Mouse (Mus musculus) liver (tissue): ENCODE measurements at regions not wholly inside any gene's neighbourhood (a gene's known extent, or its start where the extent isn't known, plus 50 kb on each side); places are given as distances from the start of the nearest gene placed in this dataset.

Experiments
- DNase-seq: peaks from one replicate; pipeline ENCODE4 v3.0.0-alpha.2; 2020; ENCODE audit warnings: mixed read lengths

GRCm38 (mm10) chr6:101556096-101556495, 178.4 kb upstream of the Pdzrn3 start:
- no peak for DNase-seq

DNA sequence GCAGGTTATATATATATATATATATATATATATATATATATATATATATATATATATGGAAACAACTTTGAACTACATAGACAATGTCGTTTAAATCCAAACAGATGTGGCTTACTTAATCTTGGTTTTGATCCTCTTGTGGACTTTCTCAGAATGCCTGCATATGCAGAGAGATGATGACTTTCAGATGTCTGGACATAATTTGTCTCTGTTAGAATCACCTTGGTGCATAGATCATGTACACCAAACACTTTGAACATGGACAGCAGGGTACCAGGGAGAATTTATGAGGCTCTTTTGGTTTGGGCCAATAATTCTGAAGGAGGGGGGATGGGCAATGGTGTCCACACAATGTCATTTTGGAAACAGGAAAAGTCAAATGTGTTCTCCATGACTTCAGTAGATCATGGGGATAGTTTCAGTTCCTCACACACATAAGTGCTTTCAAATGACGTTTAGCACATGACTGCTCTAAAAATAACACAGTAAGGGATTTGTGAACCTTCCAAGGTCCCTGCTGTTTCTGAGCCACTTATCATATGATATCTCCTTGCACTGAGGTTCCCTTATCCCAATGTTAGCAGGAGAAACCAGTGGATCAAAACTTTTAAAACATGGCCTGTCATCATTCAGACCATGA, 177.4 kb upstream of the Pdzrn3 start:
- DNase-seq = no peak

- DNase-seq = no peak
Measured at GRCm38 (mm10) chr6:101550501-101551268, 173.0 kb upstream of the Pdzrn3 start.

DNA sequence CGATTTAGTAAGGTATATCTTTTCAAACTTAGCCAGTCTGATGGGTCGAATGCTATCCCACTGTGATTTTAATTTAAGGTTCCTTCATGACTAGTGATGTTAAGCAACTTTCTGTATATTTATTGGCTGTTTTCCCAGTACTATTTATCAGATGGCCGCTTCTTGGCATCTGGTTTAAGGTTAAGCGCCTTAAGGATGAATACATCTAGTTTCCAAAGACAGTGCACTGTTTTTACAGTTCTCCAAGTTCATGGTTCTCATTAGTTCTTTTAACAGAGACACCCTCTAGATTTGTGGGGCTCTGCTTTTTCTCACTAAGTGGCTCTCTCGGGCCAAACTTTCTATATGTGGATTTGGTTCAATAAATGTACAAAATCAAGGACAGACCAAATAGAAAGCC, 159.9 kb upstream of the Pdzrn3 start:
- DNase-seq = no peak

DNA sequence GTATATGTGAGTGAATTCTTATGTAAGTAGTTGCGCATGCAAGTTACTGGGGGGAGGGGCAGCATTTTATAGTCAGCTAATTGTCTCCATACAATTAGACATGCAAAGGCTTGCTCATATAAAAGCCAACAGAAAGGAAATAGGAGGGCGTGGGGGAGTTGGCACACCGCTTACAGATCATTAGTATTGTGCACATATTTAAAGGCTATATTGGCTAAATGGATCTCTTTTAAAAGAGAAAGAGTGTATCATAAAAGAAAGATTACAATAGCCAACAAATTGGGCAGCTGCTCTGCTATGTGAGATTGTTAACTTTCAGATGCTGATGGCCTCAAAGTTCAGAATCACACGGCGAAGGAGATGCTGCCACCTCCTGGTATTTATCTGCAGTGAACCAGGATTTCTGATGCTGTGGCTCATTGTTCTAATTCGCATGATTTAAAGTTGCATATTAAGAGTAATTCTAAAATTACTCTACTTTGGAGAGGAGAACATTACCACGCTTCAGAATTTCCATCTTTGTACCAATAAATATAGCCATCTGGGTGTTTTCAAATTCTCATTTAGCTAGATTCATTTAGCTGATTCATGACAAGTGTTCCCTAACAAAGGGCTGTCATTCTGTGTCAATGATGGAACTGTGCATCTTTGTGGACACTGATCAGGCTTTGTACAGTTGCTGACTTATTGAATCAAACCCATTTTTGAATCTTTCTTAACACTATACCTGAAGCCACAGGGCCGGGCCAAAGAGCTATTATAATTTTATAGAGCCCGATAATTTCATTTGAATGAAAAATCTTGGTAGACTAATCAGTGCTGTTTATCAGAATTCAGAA, 156.7 kb upstream of the Pdzrn3 start:
- no peak for DNase-seq

DNA sequence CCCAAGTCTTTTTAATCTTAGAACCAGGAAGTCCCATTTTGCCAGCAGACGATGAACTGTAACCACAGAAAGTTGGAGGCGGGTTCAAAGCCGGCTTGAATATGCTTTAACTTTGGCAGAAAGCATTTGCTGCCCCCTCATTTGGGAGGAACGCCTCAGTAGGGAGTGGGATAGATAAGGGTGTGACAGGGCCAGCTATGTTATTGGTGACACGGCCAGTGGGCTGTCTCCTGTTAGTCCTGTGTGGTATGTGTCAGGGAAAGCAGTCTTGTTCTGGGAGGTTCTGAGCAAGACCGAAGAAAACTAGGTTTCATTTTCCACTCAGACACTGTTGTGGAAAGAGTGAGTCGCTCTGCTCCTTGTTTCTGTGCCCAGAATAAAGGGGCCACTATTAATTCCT, 154.7 kb upstream of the Pdzrn3 start:
- DNase-seq = no peak

- no peak for DNase-seq
Measured at GRCm38 (mm10) chr6:101531914-101532313, 154.2 kb upstream of the Pdzrn3 start.

DNA sequence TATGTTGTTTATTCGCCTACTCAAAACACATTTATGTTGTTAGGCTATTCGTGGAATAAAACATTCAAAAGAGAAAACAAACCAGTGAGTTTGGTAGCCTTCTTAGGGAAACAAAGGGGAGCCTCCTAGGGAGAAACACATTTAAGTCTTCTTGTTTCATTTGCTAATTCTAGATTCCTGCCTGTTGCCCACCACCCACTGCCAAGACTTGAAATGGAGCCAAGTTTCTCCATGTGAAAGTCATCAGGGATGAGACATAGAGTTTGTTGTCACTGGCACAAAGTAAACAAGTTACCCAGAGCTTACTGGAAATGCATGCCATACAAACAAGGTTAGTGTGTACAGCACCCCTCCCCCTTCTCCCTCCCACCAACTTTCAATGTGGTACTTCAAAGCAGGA, 147.4 kb upstream of the Pdzrn3 start:
- DNase-seq = no peak

GRCm38 (mm10) chr6:101521316-101521715, 143.6 kb upstream of the Pdzrn3 start:
- no peak for DNase-seq

DNA sequence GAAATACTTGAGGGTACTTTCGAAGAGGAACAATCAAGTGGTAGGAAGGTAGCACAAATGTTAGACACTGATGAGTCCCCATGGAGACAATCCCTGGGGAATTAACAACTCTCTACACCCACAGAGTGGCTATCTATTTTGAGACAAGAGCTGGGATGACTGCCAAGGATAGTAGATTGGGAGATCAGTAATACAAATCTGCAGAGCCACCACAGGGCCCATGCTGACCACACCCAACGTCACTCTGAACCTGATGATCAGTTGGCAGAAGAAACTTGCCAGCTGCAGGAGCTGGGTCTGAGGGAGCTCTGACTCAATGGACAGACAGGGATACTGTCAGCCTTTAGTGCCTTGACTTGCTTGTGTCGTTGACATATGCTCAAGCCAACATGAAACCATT, 143.1 kb upstream of the Pdzrn3 start:
- no peak for DNase-seq

- DNase-seq = peak; percentile 19
Measured at GRCm38 (mm10) chr6:101518904-101519701, 141.4 kb upstream of the Pdzrn3 start.

GRCm38 (mm10) chr6:101517584-101517983, 139.9 kb upstream of the Pdzrn3 start:
- no peak for DNase-seq

- no peak for DNase-seq
Measured at GRCm38 (mm10) chr6:101513696-101514095, 136.0 kb upstream of the Pdzrn3 start.

GRCm38 (mm10) chr6:101502149-101502548, 124.5 kb upstream of the Pdzrn3 start:
- DNase-seq = no peak

GRCm38 (mm10) chr6:101501716-101502115, 124.0 kb upstream of the Pdzrn3 start:
- DNase-seq = no peak

GRCm38 (mm10) chr6:101500202-101500601, 122.5 kb upstream of the Pdzrn3 start:
- no peak for DNase-seq

DNA sequence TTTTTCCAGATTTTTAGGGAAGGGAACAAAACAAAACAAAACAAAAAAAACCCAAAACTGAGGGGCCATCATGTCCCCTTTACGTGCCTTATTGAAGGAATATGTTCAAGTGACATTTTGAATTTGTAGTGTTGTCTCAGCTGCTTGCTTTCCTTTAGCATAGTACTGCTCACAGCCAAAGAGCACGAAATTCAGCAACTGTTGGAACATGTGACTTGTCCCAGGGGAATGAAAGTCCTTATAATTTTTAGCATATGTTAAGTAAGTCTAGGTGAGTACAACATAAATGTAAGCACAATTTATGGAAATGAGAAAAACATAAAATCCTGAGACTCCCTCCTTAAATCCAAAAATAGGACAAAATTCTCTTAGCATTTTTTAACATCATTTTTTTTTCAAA, 110.8 kb upstream of the Pdzrn3 start:
- DNase-seq = no peak

DNA sequence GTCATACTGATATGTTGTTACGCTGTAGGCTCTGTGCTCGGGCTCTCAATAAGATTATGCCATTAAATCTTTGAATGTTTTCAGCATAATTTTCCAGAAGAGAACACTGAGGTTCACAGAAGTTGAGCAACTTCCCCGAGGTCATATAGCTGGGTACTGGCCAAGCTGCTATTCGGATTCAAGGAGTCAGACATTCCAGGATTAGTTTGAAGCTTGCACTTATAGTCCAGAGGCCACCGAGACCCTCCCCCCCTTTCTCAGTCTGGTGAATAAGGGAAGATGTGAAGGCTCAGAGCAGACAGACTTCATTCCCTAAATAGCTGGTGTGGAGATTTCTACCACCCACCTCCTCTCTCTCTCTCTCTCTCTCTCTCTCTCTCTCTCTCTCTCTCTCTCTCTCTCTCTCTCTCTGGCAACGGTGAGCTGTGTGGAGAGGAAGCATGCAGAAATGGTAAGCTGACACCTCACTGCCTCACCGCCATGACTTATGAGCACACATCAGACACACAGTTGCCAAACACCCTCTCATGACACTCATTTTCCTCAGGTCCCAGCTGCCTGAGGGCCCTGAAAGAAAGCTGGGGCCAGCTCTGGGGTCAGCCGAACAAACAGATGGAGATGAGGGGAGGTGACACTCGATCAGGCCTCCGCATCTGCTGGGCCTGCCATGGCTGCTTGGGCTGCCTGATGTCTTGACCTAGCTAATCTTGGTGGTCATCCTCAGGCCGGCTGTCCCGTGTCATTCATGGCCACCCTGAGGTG, 107.0 kb upstream of the Pdzrn3 start:
- DNase-seq = peak; percentile 10

- DNase-seq = no peak
Measured at GRCm38 (mm10) chr6:101482635-101483465, 105.2 kb upstream of the Pdzrn3 start.

DNA sequence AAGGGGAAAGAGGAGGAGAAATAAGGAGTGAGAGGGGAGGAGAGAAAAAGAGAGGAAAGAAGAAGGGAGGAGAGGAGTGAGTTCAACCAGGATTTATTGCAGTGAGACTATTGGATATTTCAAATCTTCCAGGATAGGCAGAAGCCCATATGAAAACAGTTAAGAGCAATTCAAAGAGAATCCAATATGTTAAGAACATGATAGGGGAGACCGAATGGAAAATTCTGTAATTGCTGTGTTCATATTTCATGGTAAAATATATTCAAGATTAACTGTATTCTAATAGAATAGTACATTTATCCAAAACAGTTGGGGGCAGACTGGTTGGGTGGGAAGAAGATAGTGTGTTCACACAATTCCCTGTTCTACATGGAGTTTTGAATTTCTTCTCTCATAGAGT, 96.3 kb upstream of the Pdzrn3 start:
- DNase-seq = no peak
